Mouse (Mus musculus) gastrocnemius, postnatal 25 days (tissue): ENCODE results near the gene Nkpd1. TPM values are rescaled to one million over a fixed set of nuclear protein-coding genes. Genes with fewer than 3 reads are reported as not detected.

Experiments
- DNase-seq: peaks from one replicate; pipeline ENCODE4 v3.0.0; 2022
- long read RNA-seq, 2 experiments: library from polyadenylated mRNA; stranded (forward); transcript quantifications; one replicate each; pipeline ENCODE4 v2.0.0; 2021
- total RNA-seq, 2 experiments: library from RNA; stranded (reverse); gene quantifications; 1 replicate in 1 of 2; 2 replicates in 1 of 2; pipeline ENCODE4 v1.2.3; 2021

Nkpd1 gene
- total RNA-seq = not detected
- long read RNA-seq, experiment 1 = 0 reads
- long read RNA-seq, experiment 2 = 0 reads

GRCm38 (mm10) chr7:19517652-19518365 is at the start of gene Nkpd1:
Gene Nkpd1 (plus strand): TSS chr7:19517838.
- no peak for DNase-seq

- DNase-seq = no peak
Measured at GRCm38 (mm10) chr7:19468279-19468678, 49.4 kb upstream of the Nkpd1 start.

GRCm38 (mm10) chr7:19469404-19469803 is 48.2 kb upstream of the Nkpd1 start:
- no peak for DNase-seq

GRCm38 (mm10) chr7:19470308-19470707 is 47.3 kb upstream of the Nkpd1 start:
- no peak for DNase-seq

GRCm38 (mm10) chr7:19472403-19472802 is 45.2 kb upstream of the Nkpd1 start:
- DNase-seq = no peak

- peak; percentile 74 for DNase-seq
Measured at GRCm38 (mm10) chr7:19473875-19474443, 43.7 kb upstream of the Nkpd1 start.

GRCm38 (mm10) chr7:19477084-19477483 is 40.6 kb upstream of the Nkpd1 start:
- DNase-seq = no peak

GRCm38 (mm10) chr7:19477624-19478384 is 39.8 kb upstream of the Nkpd1 start:
- no peak for DNase-seq

- DNase-seq = no peak
Measured at GRCm38 (mm10) chr7:19483281-19483680, 34.4 kb upstream of the Nkpd1 start.

GRCm38 (mm10) chr7:19485488-19485887 is 32.1 kb upstream of the Nkpd1 start:
- no peak for DNase-seq

GRCm38 (mm10) chr7:19486549-19486948 is 31.1 kb upstream of the Nkpd1 start:
- DNase-seq = no peak

GRCm38 (mm10) chr7:19489525-19489924 is 28.1 kb upstream of the Nkpd1 start:
- DNase-seq = no peak

- DNase-seq = no peak
Measured at GRCm38 (mm10) chr7:19491731-19492130, 25.9 kb upstream of the Nkpd1 start.

GRCm38 (mm10) chr7:19494751-19495474 is 22.7 kb upstream of the Nkpd1 start:
- no peak for DNase-seq

GRCm38 (mm10) chr7:19495521-19496213 is 22.0 kb upstream of the Nkpd1 start:
- DNase-seq = no peak

- DNase-seq = no peak
Measured at GRCm38 (mm10) chr7:19496214-19496555, 21.5 kb upstream of the Nkpd1 start.

GRCm38 (mm10) chr7:19498326-19498725 is 19.3 kb upstream of the Nkpd1 start:
- DNase-seq = no peak

- no peak for DNase-seq
Measured at GRCm38 (mm10) chr7:19500420-19501363, 16.9 kb upstream of the Nkpd1 start.

GRCm38 (mm10) chr7:19501658-19502057 is 16.0 kb upstream of the Nkpd1 start:
- no peak for DNase-seq

- no peak for DNase-seq
Measured at GRCm38 (mm10) chr7:19503481-19504068, 14.1 kb upstream of the Nkpd1 start.
